In the genomic region with DNA sequence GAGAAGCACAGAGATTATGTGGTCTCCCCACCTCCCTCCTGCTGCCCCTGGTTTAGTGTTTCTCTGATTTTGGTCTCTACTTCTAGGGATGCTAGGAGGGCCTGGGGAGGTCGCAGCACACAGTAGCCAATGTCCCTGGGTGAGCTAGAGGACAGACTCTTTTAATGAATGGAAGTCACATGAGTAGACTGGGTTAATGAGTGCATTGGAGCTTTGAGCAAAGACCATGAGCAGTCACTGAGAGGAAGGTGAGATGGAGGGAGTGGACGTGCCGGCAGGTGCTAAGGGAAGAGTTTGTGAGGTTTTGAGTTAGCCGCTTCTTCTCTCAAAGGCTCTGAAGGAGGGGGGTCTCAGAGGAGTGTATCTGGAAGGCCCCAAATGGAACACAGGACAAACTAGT, we compare ENCODE assay signal across 11 mouse cellular contexts. TPM values are rescaled to one million over a fixed set of nuclear protein-coding genes. Genes with fewer than 3 reads are reported as not detected.
DNase-seq lines count a peak whose midpoint lies in the region; ATAC-seq and TF ChIP-seq lines count a peak whose summit lies in the region.
"Had no signal": no experiment of that assay in that cellular context is flagged by ENCODE, and none has a peak within 500 bp of the region (broad histone marks: within the 10 kb centered on the region; RNA-seq: fewer than 3 reads in every experiment).

No protein-coding gene starts in this region.

- H3K27ac ChIP-seq in lung, embryonic 14.5 days (ENCODE audit: low read depth), result peak overlapping the region; percentile 69; the same call in 1 of the 2 replicates
- H3K27ac ChIP-seq in forebrain, postnatal 0 days (ENCODE audit: low read depth, low read length), result peak overlapping the region; percentile 58
- no peak overlapping the region for H3K27ac ChIP-seq in liver, embryonic 12.5 days
- no peak overlapping the region for H3K27ac ChIP-seq in stomach, postnatal 0 days (replicated peaks)
- no peak overlapping the region for H3K27ac ChIP-seq in layer of hippocampus, adult 2 months

- no peak for TF ChIP-seq CTCF in lung, embryonic 14.5 days (IDR thresholded peaks at IDR 0.05; ENCODE audit: low read depth)
- TF ChIP-seq CTCF in forebrain, postnatal 0 days (IDR thresholded peaks at IDR 0.05; ENCODE audit: low read depth), result no peak
- TF ChIP-seq CTCF in stomach, postnatal 0 days (IDR thresholded peaks at IDR 0.05; ENCODE audit: low read depth), result no peak
- TF ChIP-seq CTCF in layer of hippocampus, adult 2 months (conservative IDR thresholded peaks at IDR 0.05), result no peak

- H3K4me2 ChIP-seq in lung, embryonic 14.5 days, result peak overlapping the region; percentile 86
- H3K4me2 ChIP-seq in forebrain, postnatal 0 days (ENCODE audit: low read depth), result peak overlapping the region; percentile 78
- H3K4me2 ChIP-seq in liver, embryonic 12.5 days, result peak overlapping the region; percentile 99
- H3K4me2 ChIP-seq in stomach, postnatal 0 days (replicated peaks; ENCODE audit: low read depth), result 0 out of 2 replicates have a peak overlapping the region, but pooled peaks have one; percentile 58

- ATAC-seq in lung, embryonic 14.5 days (ENCODE audit: insufficient read depth), result no peak
- no peak for ATAC-seq in forebrain, postnatal 0 days
- ATAC-seq in liver, embryonic 12.5 days, result no peak
- ATAC-seq in stomach, postnatal 0 days (ENCODE audit: low FRiP score, low TSS enrichment), result no peak

- H3K36me3 ChIP-seq in lung, embryonic 14.5 days (ENCODE audit: insufficient read depth), result peaks cover 51% of the 10 kb centered on the region
- peaks cover 41% of the 10 kb centered on the region for H3K36me3 ChIP-seq in forebrain, postnatal 0 days (ENCODE audit: insufficient read depth)
- H3K36me3 ChIP-seq in liver, embryonic 12.5 days, result peaks cover 15% of the 10 kb centered on the region; the same call in 1 of the 2 replicates
- H3K36me3 ChIP-seq in stomach, postnatal 0 days (ENCODE audit: control insufficient read depth, insufficient read depth, low read length), result 0 out of 2 replicates have a peak, but pooled peaks cover 4% of the 10 kb centered on the region

- peak overlapping the region; percentile 90 for H3K4me3 ChIP-seq in lung, embryonic 14.5 days (ENCODE audit: low read depth, low read length)
- peak overlapping the region; percentile 60 for H3K4me3 ChIP-seq in forebrain, postnatal 0 days (ENCODE audit: low read depth, low read length)
- peak overlapping the region; percentile 64 for H3K4me3 ChIP-seq in liver, embryonic 12.5 days
- no peak overlapping the region for H3K4me3 ChIP-seq in stomach, postnatal 0 days (ENCODE audit: low read depth, low read length)
- H3K4me3 ChIP-seq in layer of hippocampus, adult 2 months, result no peak overlapping the region

- DNase-seq in lung, embryonic 14.5 days, result no peak
- DNase-seq in lung, adult 18-20 months, result no peak
- no peak for DNase-seq in forebrain, postnatal 0 days
- DNase-seq in stomach, postnatal 0 days (ENCODE audit: low spot score), result no peak
- DNase-seq in layer of hippocampus, adult 2 months (ENCODE audit: low spot score in 2 of 2), result no peak
- no peak for DNase-seq in adrenal gland, postnatal 4 days (ENCODE audit: low spot score in 2 of 2)
- DNase-seq: cerebellum, adult 11 months; heart, adult 18-20 months; lung, postnatal 10 days; thymus, postnatal 14 days had no signal

- WGBS in lung, embryonic 14.5 days, result 43% methylated on average over 4 of the region's 4 CpGs
- 15% methylated on average over 4 of the region's 4 CpGs for WGBS in forebrain, postnatal 0 days
- WGBS in liver, embryonic 12.5 days (ENCODE audit: insufficient replicate concordance), result 78% methylated on average over 4 of the region's 4 CpGs
- 69% methylated on average over 4 of the region's 4 CpGs for WGBS in stomach, postnatal 0 days

- H3K9me3 ChIP-seq in lung, embryonic 14.5 days (ENCODE audit: low read depth, low read length), result no peaks in the 10 kb centered on the region
- H3K9me3 ChIP-seq in forebrain, postnatal 0 days (ENCODE audit: low read length), result no peaks in the 10 kb centered on the region
- no peaks in the 10 kb centered on the region for H3K9me3 ChIP-seq in liver, embryonic 12.5 days (replicated peaks)
- H3K9me3 ChIP-seq in stomach, postnatal 0 days (ENCODE audit: control insufficient read depth, low read length), result no peaks in the 10 kb centered on the region

- no peaks in the 10 kb centered on the region for H3K27me3 ChIP-seq in lung, embryonic 14.5 days (ENCODE audit: insufficient read depth, low read length)
- H3K27me3 ChIP-seq in forebrain, postnatal 0 days (ENCODE audit: insufficient read depth, low read length), result no peaks in the 10 kb centered on the region
- H3K27me3 ChIP-seq in liver, embryonic 12.5 days (replicated peaks), result peaks cover 22% of the 10 kb centered on the region
- no peaks in the 10 kb centered on the region for H3K27me3 ChIP-seq in stomach, postnatal 0 days (ENCODE audit: control insufficient read depth, insufficient read depth, low read length)

- TF ChIP-seq EP300 in stomach, postnatal 0 days (optimal IDR thresholded peaks at IDR 0.05), result no peak

- peak overlapping the region; percentile 99 for H3K9ac ChIP-seq in lung, embryonic 14.5 days
- peak overlapping the region; percentile 56 for H3K9ac ChIP-seq in forebrain, postnatal 0 days
- peak overlapping the region; percentile 71; the same call in 1 of the 2 replicates for H3K9ac ChIP-seq in liver, embryonic 12.5 days
- H3K9ac ChIP-seq in stomach, postnatal 0 days (ENCODE audit: low read length), result no peak overlapping the region

- peaks cover 26% of the 10 kb centered on the region for H3K4me1 ChIP-seq in lung, embryonic 14.5 days (ENCODE audit: insufficient read depth)
- peaks cover 23% of the 10 kb centered on the region for H3K4me1 ChIP-seq in forebrain, postnatal 0 days (ENCODE audit: insufficient read depth)
- peaks cover 78% of the 10 kb centered on the region for H3K4me1 ChIP-seq in liver, embryonic 12.5 days
- H3K4me1 ChIP-seq in stomach, postnatal 0 days (replicated peaks; ENCODE audit: control insufficient read depth, insufficient read depth), result peaks cover 13% of the 10 kb centered on the region; the same call in 1 of the 2 replicates

RNA-seq across cellular contexts. Expression of a gene that starts 3.3 kb away (rescaled TPM):
- polyA plus RNA-seq in lung, embryonic 14.5 days (2014; fragmentation: Nextera tagmentation; extraction: Ambion mirVana), result 25.0 and 25.4 TPM in 2 replicates
- total RNA-seq in forebrain, postnatal 0 days (2014; rRNA removed), result 64.5 and 71.9 TPM in 2 replicates
- 16.2 and 20.5 TPM in 2 replicates for polyA plus RNA-seq in forebrain, postnatal 0 days (2015; fragmentation: Nextera tagmentation; extraction: Ambion mirVana)
- polyA plus RNA-seq in liver, embryonic 12.5 days (2016; fragmentation: Nextera tagmentation; extraction: Ambion mirVana), result 2.8 and 3.1 TPM in 2 replicates
- polyA plus RNA-seq in stomach, postnatal 0 days (2015; fragmentation: Nextera tagmentation; extraction: Ambion mirVana), result 3.3 and 3.4 TPM in 2 replicates
- total RNA-seq in layer of hippocampus, adult 2 months (2021), result 1 to 10 TPM; 2.8 to 3.7 TPM
- total RNA-seq in adrenal gland, postnatal 4 days (2021), result 10 to 100 TPM; 11.2 to 16.1 TPM

RNA-seq across cellular contexts. Expression of a gene that starts 12.6 kb away (rescaled TPM):
- 21.3 and 22.1 TPM in 2 replicates for polyA plus RNA-seq in lung, embryonic 14.5 days (2014; fragmentation: Nextera tagmentation; extraction: Ambion mirVana)
- total RNA-seq in forebrain, postnatal 0 days (2014; rRNA removed), result not detected in 2 replicates
- 0.33 TPM in 1 of 2 replicates, not detected in the other for polyA plus RNA-seq in forebrain, postnatal 0 days (2015; fragmentation: Nextera tagmentation; extraction: Ambion mirVana)
- 0.70 TPM in 1 of 2 replicates, not detected in the other for polyA plus RNA-seq in liver, embryonic 12.5 days (2016; fragmentation: Nextera tagmentation; extraction: Ambion mirVana)
- polyA plus RNA-seq in stomach, postnatal 0 days (2015; fragmentation: Nextera tagmentation; extraction: Ambion mirVana), result 252 and 271 TPM in 2 replicates
- total RNA-seq in layer of hippocampus, adult 2 months (2021), result not detected
- 1 to 10 TPM in 1 of 2 experiments, under 1 TPM in 1; 0.54 to 3.9 TPM for total RNA-seq in adrenal gland, postnatal 4 days (2021)

RNA-seq across cellular contexts. Expression of a gene that starts 17.3 kb away (rescaled TPM):
- 77.6 and 93.9 TPM in 2 replicates for polyA plus RNA-seq in lung, embryonic 14.5 days (2014; fragmentation: Nextera tagmentation; extraction: Ambion mirVana)
- 52.2 and 55.5 TPM in 2 replicates for total RNA-seq in forebrain, postnatal 0 days (2014; rRNA removed)
- polyA plus RNA-seq in forebrain, postnatal 0 days (2015; fragmentation: Nextera tagmentation; extraction: Ambion mirVana), result 186 and 202 TPM in 2 replicates
- polyA plus RNA-seq in liver, embryonic 12.5 days (2016; fragmentation: Nextera tagmentation; extraction: Ambion mirVana), result 101 and 102 TPM in 2 replicates
- 154 and 157 TPM in 2 replicates for polyA plus RNA-seq in stomach, postnatal 0 days (2015; fragmentation: Nextera tagmentation; extraction: Ambion mirVana)
- total RNA-seq in layer of hippocampus, adult 2 months (2021), result 100 to 1,000 TPM in 1 of 2 experiments, 10 to 100 TPM in 1; 96.0 to 106 TPM
- 100 to 1,000 TPM; 108 to 113 TPM for total RNA-seq in adrenal gland, postnatal 4 days (2021)

RNA-seq across cellular contexts. Expression of a gene that starts 18.0 kb away (rescaled TPM):
- 64.9 and 68.5 TPM in 2 replicates for polyA plus RNA-seq in lung, embryonic 14.5 days (2014; fragmentation: Nextera tagmentation; extraction: Ambion mirVana)
- total RNA-seq in forebrain, postnatal 0 days (2014; rRNA removed), result 102 and 116 TPM in 2 replicates
- 29.3 and 30.8 TPM in 2 replicates for polyA plus RNA-seq in forebrain, postnatal 0 days (2015; fragmentation: Nextera tagmentation; extraction: Ambion mirVana)
- polyA plus RNA-seq in liver, embryonic 12.5 days (2016; fragmentation: Nextera tagmentation; extraction: Ambion mirVana), result 37.9 and 39.5 TPM in 2 replicates
- polyA plus RNA-seq in stomach, postnatal 0 days (2015; fragmentation: Nextera tagmentation; extraction: Ambion mirVana), result 19.5 and 21.8 TPM in 2 replicates
- total RNA-seq in layer of hippocampus, adult 2 months (2021), result 100 to 1,000 TPM; 110 to 116 TPM
- total RNA-seq in adrenal gland, postnatal 4 days (2021), result 10 to 100 TPM; 52.6 to 62.6 TPM

RNA-seq across cellular contexts. Expression of a gene that starts 25.8 kb away (rescaled TPM):
- polyA plus RNA-seq in lung, embryonic 14.5 days (2014; fragmentation: Nextera tagmentation; extraction: Ambion mirVana), result 70.0 TPM in 2 replicates
- total RNA-seq in forebrain, postnatal 0 days (2014; rRNA removed), result 49.4 and 71.3 TPM in 2 replicates
- 51.4 and 52.9 TPM in 2 replicates for polyA plus RNA-seq in forebrain, postnatal 0 days (2015; fragmentation: Nextera tagmentation; extraction: Ambion mirVana)
- 189 TPM in 2 replicates for polyA plus RNA-seq in liver, embryonic 12.5 days (2016; fragmentation: Nextera tagmentation; extraction: Ambion mirVana)
- 250 and 267 TPM in 2 replicates for polyA plus RNA-seq in stomach, postnatal 0 days (2015; fragmentation: Nextera tagmentation; extraction: Ambion mirVana)
- total RNA-seq in layer of hippocampus, adult 2 months (2021), result 10 to 100 TPM; 34.6 to 36.1 TPM
- 100 to 1,000 TPM; 109 to 113 TPM for total RNA-seq in adrenal gland, postnatal 4 days (2021)

Comparison
In these comparisons a context has a peak if more than half of its experiments do, and no peak if none do; other contexts are left out.
1. H3K27ac ChIP-seq: peak in lung, embryonic 14.5 days (single experiment) and forebrain, postnatal 0 days (single experiment); none in liver, embryonic 12.5 days (single experiment), stomach, postnatal 0 days (single experiment) and layer of hippocampus, adult 2 months (single experiment).
2. H3K4me3 ChIP-seq: peak in lung, embryonic 14.5 days (single experiment), forebrain, postnatal 0 days (single experiment) and liver, embryonic 12.5 days (single experiment); none in stomach, postnatal 0 days (single experiment) and layer of hippocampus, adult 2 months (single experiment).
3. RNA of a gene that starts 12.6 kb away (polyA plus RNA-seq): 252 to 271 TPM in stomach, postnatal 0 days and 21.3 to 22.1 TPM in lung, embryonic 14.5 days; 0.70 TPM in liver, embryonic 12.5 days and 0.33 TPM in forebrain, postnatal 0 days; every median in the first group is over 10 times any median in the second.
4. Peak in every context shown above with its lines, with median percentiles within 50 percentile points of each other: H3K4me2 ChIP-seq.